Mouse (Mus musculus): ENCODE measurements at regions not wholly inside any gene's neighbourhood (a gene's known extent, or its start where the extent isn't known, plus 50 kb on each side); places are given as distances from the start of the nearest gene placed in this dataset.

DNA sequence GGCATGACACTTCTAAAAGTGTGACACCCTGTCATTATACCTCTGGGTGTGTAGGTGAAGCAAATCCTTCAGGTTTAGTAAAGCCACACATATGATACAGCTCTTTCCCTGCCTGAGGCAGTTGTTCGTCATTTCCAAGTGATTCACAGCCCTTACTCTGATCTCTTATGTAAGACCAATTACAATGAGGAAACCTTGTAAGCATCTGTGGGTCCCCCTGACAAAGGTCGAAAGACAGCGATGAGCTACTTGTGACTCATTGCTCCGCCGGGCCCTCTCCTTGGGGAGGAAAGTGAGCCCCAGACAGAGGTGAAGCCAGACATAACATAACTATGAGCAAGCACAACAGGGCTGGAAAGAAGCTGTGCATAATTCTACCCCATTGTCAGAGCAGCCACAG lies 52.7 kb upstream of the Mast4 start:
- no peak for ATAC-seq (ENCODE audit: low FRiP score, low TSS enrichment)
- H3K9ac ChIP-seq (ENCODE audit: low read depth, low read length), result no peak overlapping the region
- 94% methylated on average over 5 of the region's 5 CpGs for WGBS
- H3K36me3 ChIP-seq (ENCODE audit: control insufficient read depth, insufficient read depth, low read length), result no peaks in the 10 kb centered on the region
- no peaks in the 10 kb centered on the region for H3K9me3 ChIP-seq (ENCODE audit: control insufficient read depth, low read length)
- H3K27me3 ChIP-seq (ENCODE audit: control insufficient read depth, insufficient read depth, low read length), result no peaks in the 10 kb centered on the region
- H3K4me2 ChIP-seq (replicated peaks; ENCODE audit: low read depth, low read length), result no peak overlapping the region
- H3K4me1 ChIP-seq (ENCODE audit: control insufficient read depth, insufficient read depth, low read length), result no peaks in the 10 kb centered on the region
- H3K27ac ChIP-seq (ENCODE audit: low read depth, low read length), result no peak overlapping the region
- H3K4me3 ChIP-seq (ENCODE audit: low read length), result no peak overlapping the region

Data from kidney, embryonic 14.5 days (tissue).